Mouse (Mus musculus): ENCODE data around the gene Nyap1. TPM values are rescaled to one million over a fixed set of nuclear protein-coding genes. Genes with fewer than 3 reads are reported as not detected.
"Not testable (repeated sequence)": the region's sequence is repeated elsewhere in the genome, so short reads cannot be mapped to it uniquely, and the experiment has no call there.

The Nyap1 gene
- polyA plus RNA-seq, 1 experiment from 2014 or later: 1.1 TPM

DNA sequence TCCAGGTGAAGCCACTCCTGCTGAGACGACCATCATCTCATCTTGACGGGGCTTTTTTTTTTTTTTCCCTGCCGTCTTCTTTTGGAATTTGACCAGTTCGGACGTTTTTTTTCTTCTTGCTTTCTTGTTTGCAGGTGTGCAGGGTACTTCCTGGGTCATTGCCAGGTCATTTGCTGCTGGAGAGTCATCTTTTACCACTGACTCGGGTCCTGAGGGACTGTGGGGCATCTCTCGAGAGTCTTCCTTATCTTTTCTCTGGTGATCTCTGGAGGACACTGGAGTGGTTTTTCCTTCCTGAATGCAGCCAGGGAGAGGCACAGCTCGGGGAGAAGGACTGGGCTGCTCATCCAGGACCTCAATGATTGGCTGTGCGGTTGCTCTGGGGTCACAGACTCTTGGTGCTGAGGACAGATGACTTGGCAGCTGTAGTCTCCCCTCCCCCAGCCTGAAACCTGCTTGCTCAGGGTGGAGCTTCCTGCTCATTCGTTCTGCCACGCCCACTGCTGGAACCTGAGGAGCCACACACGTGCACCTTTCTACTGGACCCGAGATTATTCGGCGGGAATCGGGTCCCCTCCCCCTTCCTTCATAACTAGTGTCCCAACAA, 20.7 kb downstream of the Nyap1 start:
- not testable (repeated sequence) for H3K4me3 ChIP-seq (ENCODE audit: low read length); H3K36me3 ChIP-seq (ENCODE audit: control insufficient read depth, insufficient read depth, low read length); H3K27ac ChIP-seq (ENCODE audit: low read depth, low read length); H3K27me3 ChIP-seq (ENCODE audit: control insufficient read depth, insufficient read depth, low read length); H3K9ac ChIP-seq (ENCODE audit: low read depth, low read length); H3K9me3 ChIP-seq (ENCODE audit: control insufficient read depth, low read length); H3K4me1 ChIP-seq (ENCODE audit: control insufficient read depth, insufficient read depth, low read length)
- ATAC-seq (ENCODE audit: low FRiP score, low TSS enrichment): peak; percentile 76; the same call in 1 of the 2 replicates
- WGBS: 14% methylated on average over 9 of the region's 16 CpGs
- peak overlapping the region; percentile 34 for H3K4me2 ChIP-seq (replicated peaks; ENCODE audit: low read depth, low read length)

DNA sequence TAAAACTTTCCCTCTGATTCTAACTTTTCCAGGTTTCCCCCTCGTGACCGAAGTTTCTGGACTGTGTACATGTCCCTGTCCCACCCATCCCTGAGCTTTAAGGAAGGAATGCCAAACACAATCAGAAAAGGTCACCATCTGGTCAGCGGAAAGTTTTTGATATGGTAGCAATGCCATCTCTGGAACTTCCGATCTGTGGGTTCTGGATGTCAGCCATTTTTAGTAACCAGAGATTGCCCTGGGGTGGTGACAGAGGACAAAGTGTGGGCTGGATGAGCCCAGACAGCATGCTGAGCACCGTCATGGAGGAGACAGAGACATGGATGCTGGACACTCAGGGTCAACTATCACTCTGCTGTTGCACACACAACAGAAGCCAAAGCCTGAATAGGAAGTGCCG, 22.3 kb downstream of the Nyap1 start:
- ATAC-seq (ENCODE audit: low FRiP score, low TSS enrichment): no peak
- no peak overlapping the region for H3K9ac ChIP-seq (ENCODE audit: low read depth, low read length)
- no peaks in the 10 kb centered on the region for H3K9me3 ChIP-seq (ENCODE audit: control insufficient read depth, low read length)
- 74% methylated on average over 6 of the region's 6 CpGs for WGBS
- no peaks in the 10 kb centered on the region for H3K4me1 ChIP-seq (ENCODE audit: control insufficient read depth, insufficient read depth, low read length)
- no peaks in the 10 kb centered on the region for H3K36me3 ChIP-seq (ENCODE audit: control insufficient read depth, insufficient read depth, low read length)
- H3K4me3 ChIP-seq (ENCODE audit: low read length): no peak overlapping the region
- no peak overlapping the region for H3K27ac ChIP-seq (ENCODE audit: low read depth, low read length)
- no peaks in the 10 kb centered on the region for H3K27me3 ChIP-seq (ENCODE audit: control insufficient read depth, insufficient read depth, low read length)
- no peak overlapping the region for H3K4me2 ChIP-seq (replicated peaks; ENCODE audit: low read depth, low read length)

DNA sequence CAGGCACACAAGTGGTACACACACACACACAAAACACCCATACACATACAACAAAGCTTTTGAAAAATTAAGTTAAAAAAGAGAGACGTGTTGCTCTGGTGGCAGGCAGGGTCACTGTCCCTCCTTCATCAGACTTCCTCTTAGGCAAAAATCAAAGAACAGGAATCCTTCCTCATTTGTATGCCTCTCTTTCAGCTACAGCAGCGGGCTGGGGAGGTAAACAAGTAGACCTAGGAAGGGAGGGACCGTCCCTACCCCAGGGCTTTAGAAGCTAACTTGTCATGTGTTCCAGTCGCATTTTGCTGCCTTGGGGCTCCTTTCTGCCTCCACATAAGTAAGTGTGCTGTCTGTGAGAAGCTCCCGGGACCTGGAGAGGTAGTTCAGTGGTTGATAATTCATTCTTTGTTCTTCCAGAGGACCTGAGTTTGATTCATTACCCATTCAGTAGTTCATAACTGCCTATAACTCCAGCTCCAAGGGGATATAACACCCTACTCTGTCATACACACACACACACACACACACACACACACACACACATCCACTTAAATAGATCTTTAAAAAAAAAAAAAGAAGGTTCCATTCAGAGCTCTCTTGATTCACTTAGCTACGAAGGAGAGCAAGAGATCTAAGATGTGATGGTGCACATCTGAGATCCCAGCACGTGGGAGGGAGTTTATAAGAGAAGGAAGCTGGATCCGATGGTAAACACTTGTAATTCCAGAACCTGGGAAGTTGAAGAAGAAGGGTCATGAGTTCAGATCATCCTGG, 23.2 kb downstream of the Nyap1 start:
- Histone ChIP-seq H3K4me2 (replicated peaks; ENCODE audit: low read depth, low read length) (no peak overlapping the region), H3K9ac (ENCODE audit: low read depth, low read length) (no peak overlapping the region), H3K36me3 (ENCODE audit: control insufficient read depth, insufficient read depth, low read length) (no peaks in the 10 kb centered on the region), H3K4me1 (ENCODE audit: control insufficient read depth, insufficient read depth, low read length) (no peaks in the 10 kb centered on the region), H3K27me3 (ENCODE audit: control insufficient read depth, insufficient read depth, low read length) (no peaks in the 10 kb centered on the region), H3K27ac (ENCODE audit: low read depth, low read length) (no peak overlapping the region), H3K4me3 (ENCODE audit: low read length) (no peak overlapping the region), H3K9me3 (ENCODE audit: control insufficient read depth, low read length) (no peaks in the 10 kb centered on the region)
- WGBS: 64% methylated on average over 8 of the region's 8 CpGs
- ATAC-seq (ENCODE audit: low FRiP score, low TSS enrichment): no peak

DNA sequence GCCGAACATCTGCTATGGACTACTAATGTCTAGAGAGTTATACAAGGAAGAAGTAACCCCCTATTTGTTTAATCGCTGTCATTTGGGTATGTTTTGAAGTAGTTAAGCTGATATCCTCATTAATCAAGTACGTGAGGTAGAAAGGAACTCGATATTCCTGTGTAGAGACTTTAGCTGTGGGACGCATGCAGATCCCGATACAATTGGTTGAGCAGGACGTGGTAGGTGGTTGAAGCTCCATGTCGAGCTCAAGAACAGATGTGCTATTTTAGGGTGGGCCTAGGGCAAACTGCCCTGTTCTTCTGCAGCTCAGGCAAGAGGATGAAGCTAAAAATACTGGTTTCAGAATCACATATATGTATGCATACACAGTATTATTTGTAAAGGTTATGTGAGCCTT, 25.7 kb downstream of the Nyap1 start:
- Histone ChIP-seq H3K4me2 (replicated peaks; ENCODE audit: low read depth, low read length) (no peak overlapping the region), H3K27ac (ENCODE audit: low read depth, low read length) (no peak overlapping the region), H3K4me3 (ENCODE audit: low read length) (no peak overlapping the region), H3K27me3 (ENCODE audit: control insufficient read depth, insufficient read depth, low read length) (no peaks in the 10 kb centered on the region), H3K9ac (ENCODE audit: low read depth, low read length) (no peak overlapping the region), H3K4me1 (ENCODE audit: control insufficient read depth, insufficient read depth, low read length) (no peaks in the 10 kb centered on the region), H3K9me3 (ENCODE audit: control insufficient read depth, low read length) (no peaks in the 10 kb centered on the region), H3K36me3 (ENCODE audit: control insufficient read depth, insufficient read depth, low read length) (no peaks in the 10 kb centered on the region)
- peak; percentile 48; the same call in 1 of the 2 replicates for ATAC-seq (ENCODE audit: low FRiP score, low TSS enrichment)
- WGBS: 40% methylated on average over 8 of the region's 8 CpGs

DNA sequence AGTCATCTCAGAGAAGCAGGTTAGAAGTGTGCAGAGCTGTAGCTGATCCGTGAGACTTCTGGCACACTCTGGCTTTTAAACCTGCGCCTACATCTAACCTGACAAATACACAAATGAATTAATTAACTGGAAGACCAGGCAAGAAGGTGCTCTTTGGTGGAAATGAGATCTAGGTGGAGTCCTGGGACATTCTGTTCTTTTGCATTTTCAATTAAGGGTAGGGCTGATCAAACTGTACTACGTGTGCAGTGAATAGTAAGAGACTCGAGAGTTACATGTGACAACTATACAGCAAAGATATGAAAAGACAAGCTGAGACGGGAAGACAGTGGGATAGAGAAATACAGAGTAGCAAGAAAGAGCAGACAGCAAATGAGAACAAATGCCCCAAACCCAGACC, 28.0 kb downstream of the Nyap1 start:
- 88% methylated on average over 5 of the region's 5 CpGs for WGBS
- Histone ChIP-seq H3K4me2 (replicated peaks; ENCODE audit: low read depth, low read length) (no peak overlapping the region), H3K4me3 (ENCODE audit: low read length) (no peak overlapping the region), H3K9ac (ENCODE audit: low read depth, low read length) (no peak overlapping the region), H3K4me1 (ENCODE audit: control insufficient read depth, insufficient read depth, low read length) (no peaks in the 10 kb centered on the region), H3K9me3 (ENCODE audit: control insufficient read depth, low read length) (no peaks in the 10 kb centered on the region), H3K27ac (ENCODE audit: low read depth, low read length) (no peak overlapping the region), H3K27me3 (ENCODE audit: control insufficient read depth, insufficient read depth, low read length) (no peaks in the 10 kb centered on the region), H3K36me3 (ENCODE audit: control insufficient read depth, insufficient read depth, low read length) (no peaks in the 10 kb centered on the region)
- no peak for ATAC-seq (ENCODE audit: low FRiP score, low TSS enrichment)

DNA sequence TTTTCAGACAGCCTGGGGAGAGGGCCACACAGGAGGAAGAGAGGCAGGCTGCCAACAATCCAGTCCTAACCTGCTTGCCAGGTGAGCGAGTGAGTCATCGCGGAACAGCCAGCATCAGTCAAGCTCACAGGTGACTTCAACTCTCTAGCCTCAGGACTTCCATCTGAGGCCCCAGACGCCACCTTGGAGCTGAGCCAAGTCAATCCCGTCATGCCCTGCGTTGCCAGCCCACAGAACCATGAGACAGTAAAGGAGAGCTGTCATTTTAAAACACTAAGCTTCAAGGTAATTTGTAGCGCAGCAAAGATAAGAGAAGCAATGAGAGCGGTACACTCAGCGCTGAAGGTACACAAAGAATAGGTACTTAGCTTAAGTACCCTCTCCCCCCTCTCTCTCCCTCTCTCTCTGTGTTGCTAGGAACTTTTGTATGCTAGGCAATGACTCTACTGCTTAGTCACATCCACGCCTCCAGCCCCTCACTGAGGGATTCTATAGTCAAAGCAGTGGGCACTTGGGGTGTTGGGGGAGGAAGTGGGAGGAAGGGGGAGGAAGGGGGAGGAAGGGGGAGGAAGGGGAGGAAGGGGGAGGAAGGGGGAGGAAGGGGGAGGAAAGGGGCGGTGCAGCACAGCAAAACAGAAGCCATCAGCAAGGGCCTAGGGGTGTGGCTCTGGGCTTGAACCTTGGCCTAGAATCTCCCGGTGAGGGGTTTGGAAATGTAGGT, 34.3 kb downstream of the Nyap1 start:
- 68% methylated on average over 12 of the region's 12 CpGs for WGBS
- Histone ChIP-seq H3K9ac (ENCODE audit: low read depth, low read length) (no peak overlapping the region), H3K36me3 (ENCODE audit: control insufficient read depth, insufficient read depth, low read length) (no peaks in the 10 kb centered on the region), H3K4me1 (ENCODE audit: control insufficient read depth, insufficient read depth, low read length) (no peaks in the 10 kb centered on the region), H3K9me3 (ENCODE audit: control insufficient read depth, low read length) (no peaks in the 10 kb centered on the region), H3K27me3 (ENCODE audit: control insufficient read depth, insufficient read depth, low read length) (no peaks in the 10 kb centered on the region), H3K27ac (ENCODE audit: low read depth, low read length) (0 out of 2 replicates have a peak overlapping the region, but pooled peaks have one; percentile 48), H3K4me3 (ENCODE audit: low read length) (no peak overlapping the region), H3K4me2 (replicated peaks; ENCODE audit: low read depth, low read length) (no peak overlapping the region)
- peak; percentile 78 for ATAC-seq (ENCODE audit: low FRiP score, low TSS enrichment)

DNA sequence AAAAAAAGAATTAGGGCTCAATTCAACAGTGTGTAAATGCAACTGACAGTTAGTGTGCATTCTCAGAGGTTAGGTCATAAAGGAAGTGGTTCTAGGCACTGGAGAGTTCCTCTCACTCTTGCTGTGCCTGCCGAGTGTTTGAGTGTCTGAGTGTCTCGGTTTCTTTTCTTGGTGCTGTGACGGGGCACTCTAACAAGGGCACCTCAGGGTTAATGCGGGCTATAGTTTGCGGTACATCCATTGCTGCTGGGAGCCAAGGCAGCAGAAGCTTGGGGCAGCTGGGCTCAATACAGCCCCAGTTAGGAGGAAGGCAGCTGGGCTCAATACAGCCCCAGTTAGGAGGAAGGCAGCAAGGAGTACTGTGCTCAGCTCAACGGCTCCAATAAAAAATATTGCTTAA, 36.2 kb downstream of the Nyap1 start:
- 35% methylated on average over 6 of the region's 6 CpGs for WGBS
- no peak overlapping the region for H3K4me2 ChIP-seq (replicated peaks; ENCODE audit: low read depth, low read length)
- H3K4me3 ChIP-seq (ENCODE audit: low read length): no peak overlapping the region
- H3K27ac ChIP-seq (ENCODE audit: low read depth, low read length): no peak overlapping the region
- H3K9ac ChIP-seq (ENCODE audit: low read depth, low read length): no peak overlapping the region
- H3K9me3 ChIP-seq (ENCODE audit: control insufficient read depth, low read length): no peaks in the 10 kb centered on the region
- no peaks in the 10 kb centered on the region for H3K36me3 ChIP-seq (ENCODE audit: control insufficient read depth, insufficient read depth, low read length)
- no peaks in the 10 kb centered on the region for H3K27me3 ChIP-seq (ENCODE audit: control insufficient read depth, insufficient read depth, low read length)
- H3K4me1 ChIP-seq (ENCODE audit: control insufficient read depth, insufficient read depth, low read length): no peaks in the 10 kb centered on the region
- no peak for ATAC-seq (ENCODE audit: low FRiP score, low TSS enrichment)

DNA sequence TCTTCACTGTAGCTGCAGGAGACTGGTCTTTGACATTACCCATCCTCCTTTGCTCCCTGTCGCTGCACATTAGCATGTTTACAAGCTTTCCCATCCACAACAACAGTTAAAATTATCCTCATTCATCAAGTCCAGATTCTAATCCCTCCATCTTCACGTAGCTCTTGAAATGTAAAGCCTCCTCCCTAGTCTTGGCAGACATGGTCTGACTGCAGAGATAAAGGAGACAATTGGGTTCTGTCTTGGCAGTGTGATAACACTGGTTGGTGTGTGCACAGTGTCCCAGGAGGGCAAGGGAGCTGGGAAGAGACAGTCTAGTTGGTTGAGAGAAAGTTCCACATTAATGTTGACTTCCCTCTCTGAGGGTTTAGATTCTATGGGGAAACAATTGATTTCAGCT, 41.6 kb downstream of the Nyap1 start:
- WGBS: 67% methylated on average over 2 of the region's 2 CpGs
- no peak overlapping the region for H3K4me2 ChIP-seq (replicated peaks; ENCODE audit: low read depth, low read length)
- H3K4me1 ChIP-seq (ENCODE audit: control insufficient read depth, insufficient read depth, low read length): no peaks in the 10 kb centered on the region
- H3K9ac ChIP-seq (ENCODE audit: low read depth, low read length): no peak overlapping the region
- H3K9me3 ChIP-seq (ENCODE audit: control insufficient read depth, low read length): no peaks in the 10 kb centered on the region
- no peaks in the 10 kb centered on the region for H3K27me3 ChIP-seq (ENCODE audit: control insufficient read depth, insufficient read depth, low read length)
- no peaks in the 10 kb centered on the region for H3K36me3 ChIP-seq (ENCODE audit: control insufficient read depth, insufficient read depth, low read length)
- no peak overlapping the region for H3K27ac ChIP-seq (ENCODE audit: low read depth, low read length)
- H3K4me3 ChIP-seq (ENCODE audit: low read length): no peak overlapping the region
- ATAC-seq (ENCODE audit: low FRiP score, low TSS enrichment): no peak

DNA sequence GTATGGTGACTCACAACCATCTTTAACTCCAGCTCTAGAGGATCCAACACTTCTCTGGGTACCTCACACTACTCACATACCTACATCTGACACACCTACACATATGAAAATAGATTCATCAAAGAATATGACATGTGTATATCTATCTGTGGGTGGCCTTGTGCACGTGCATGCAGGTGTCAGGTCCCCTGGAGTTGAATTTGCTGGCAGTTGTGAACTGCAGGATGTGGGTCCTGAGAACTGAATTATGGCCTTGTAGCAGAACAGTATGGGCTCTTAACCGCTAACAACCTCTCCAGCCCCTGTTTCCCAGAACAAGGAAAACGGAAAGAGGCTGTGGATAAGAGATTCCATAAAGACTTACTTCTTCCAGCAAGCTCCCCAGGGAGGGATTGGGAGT, 42.3 kb downstream of the Nyap1 start:
- H3K9ac ChIP-seq (ENCODE audit: low read depth, low read length): no peak overlapping the region
- no peak overlapping the region for H3K4me2 ChIP-seq (replicated peaks; ENCODE audit: low read depth, low read length)
- ATAC-seq (ENCODE audit: low FRiP score, low TSS enrichment): no peak
- no peaks in the 10 kb centered on the region for H3K9me3 ChIP-seq (ENCODE audit: control insufficient read depth, low read length)
- H3K4me1 ChIP-seq (ENCODE audit: control insufficient read depth, insufficient read depth, low read length): no peaks in the 10 kb centered on the region
- H3K27me3 ChIP-seq (ENCODE audit: control insufficient read depth, insufficient read depth, low read length): no peaks in the 10 kb centered on the region
- H3K27ac ChIP-seq (ENCODE audit: low read depth, low read length): no peak overlapping the region
- H3K36me3 ChIP-seq (ENCODE audit: control insufficient read depth, insufficient read depth, low read length): no peaks in the 10 kb centered on the region
- WGBS: 77% methylated on average over 3 of the region's 3 CpGs
- no peak overlapping the region for H3K4me3 ChIP-seq (ENCODE audit: low read length)
